Comparison of ENCODE assay signal across 19 mouse cellular contexts in genomic region chr15:83007346-83007920, GRCm38 (mm10). TPM values are rescaled to one million over a fixed set of nuclear protein-coding genes. Genes with fewer than 3 reads are reported as not detected.
A peak's percentile ranks its signal among the peaks of the same experiment; 100 is the strongest.
DNase-seq lines count a peak whose midpoint lies in the region; ATAC-seq and TF ChIP-seq lines count a peak whose summit lies in the region.
"Had no signal": no experiment of that assay in that cellular context is flagged by ENCODE, and none has a peak within 500 bp of the region (broad histone marks: within the 10 kb centered on the region; RNA-seq: fewer than 3 reads in every experiment).

No protein-coding gene starts in this region.

- peaks cover 19% of the 10 kb centered on the region; the same call in 1 of the 2 replicates for H3K27me3 ChIP-seq in kidney, embryonic 15.5 days
- H3K27me3 ChIP-seq in intestine, embryonic 16.5 days (replicated peaks; ENCODE audit: control insufficient read depth, insufficient read depth, low read length), result no peaks in the 10 kb centered on the region
- peaks cover 12% of the 10 kb centered on the region for H3K27me3 ChIP-seq in myocyte (ENCODE audit: control insufficient read depth, insufficient read depth, insufficient read length)
- peaks cover 44% of the 10 kb centered on the region for H3K27me3 ChIP-seq in heart, embryonic 10.5 days (ENCODE audit: insufficient read depth, poor library complexity, severe bottlenecking)

- no peak for DNase-seq in kidney, adult 18-20 months
- peak; percentile 56 for DNase-seq in ES-CJ7 (ENCODE audit: low read depth, low spot score)
- no peak for DNase-seq in heart, embryonic 10.5 days (ENCODE audit: low spot score)
- DNase-seq in layer of hippocampus, adult 9-10 months (ENCODE audit: low spot score), result no peak
- DNase-seq: adrenal gland, postnatal 25 days; cerebellum, adult 18-20 months; heart, postnatal 14 days; kidney, adult 11 months; kidney, postnatal 25 days; retina, postnatal 1 day; thymus, postnatal 36 days had no signal

- no peak overlapping the region for H3ac ChIP-seq in myocyte (ENCODE audit: control insufficient read depth, insufficient read length)

- H3K4me2 ChIP-seq in kidney, embryonic 15.5 days, result 0 out of 2 replicates have a peak overlapping the region, but pooled peaks have one; percentile 2
- H3K4me2 ChIP-seq in intestine, embryonic 16.5 days (ENCODE audit: low read depth, low read length), result no peak overlapping the region
- H3K4me2 ChIP-seq in myocyte (ENCODE audit: low read depth), result peak overlapping the region; percentile 14
- H3K4me2 ChIP-seq: heart, embryonic 12.5 days; hindbrain, embryonic 13.5 days; midbrain, embryonic 11.5 days had no signal

- ATAC-seq in kidney, embryonic 15.5 days (replicated peaks; ENCODE audit: low FRiP score), result no peak
- 0 out of 2 replicates have a peak, but pooled peaks have one; percentile 19 for ATAC-seq in intestine, embryonic 16.5 days
- ATAC-seq in erythroid progenitor cell, adult 5-6 weeks (replicated peaks; ENCODE audit: low FRiP score, poor library complexity, severe bottlenecking), result no peak
- ATAC-seq: forebrain, embryonic 16.5 days had no signal

- no peak overlapping the region for H3K27ac ChIP-seq in kidney, embryonic 15.5 days
- no peak overlapping the region for H3K27ac ChIP-seq in intestine, embryonic 16.5 days (ENCODE audit: low read length)
- no peak overlapping the region for H3K27ac ChIP-seq in heart, embryonic 10.5 days
- H3K27ac ChIP-seq: hindbrain, embryonic 13.5 days had no signal

- 32% methylated on average over 15 of the region's 15 CpGs for WGBS in kidney, embryonic 15.5 days
- 28% methylated on average over 15 of the region's 15 CpGs for WGBS in intestine, embryonic 16.5 days
- WGBS in heart, embryonic 10.5 days, result 49% methylated on average over 15 of the region's 15 CpGs

- H3K36me3 ChIP-seq in kidney, embryonic 15.5 days, result no peaks in the 10 kb centered on the region
- H3K36me3 ChIP-seq in intestine, embryonic 16.5 days (ENCODE audit: control insufficient read depth, insufficient read depth, low read length), result no peaks in the 10 kb centered on the region
- H3K36me3 ChIP-seq in myocyte (ENCODE audit: control insufficient read depth, insufficient read depth), result no peaks in the 10 kb centered on the region
- H3K36me3 ChIP-seq in heart, embryonic 10.5 days, result no peaks in the 10 kb centered on the region
- H3K36me3 ChIP-seq: heart, embryonic 12.5 days; hindbrain, embryonic 13.5 days had no signal

- no peak for TF ChIP-seq POLR2A in myocyte (IDR thresholded peaks at IDR 0.05; ENCODE audit: insufficient read length, low read depth)

- no peak overlapping the region for H3K9ac ChIP-seq in kidney, embryonic 15.5 days
- no peak overlapping the region for H3K9ac ChIP-seq in intestine, embryonic 16.5 days (ENCODE audit: low read depth, low read length)
- H3K9ac ChIP-seq: heart, embryonic 12.5 days; hindbrain, embryonic 13.5 days had no signal

- H3K4me3 ChIP-seq in kidney, embryonic 15.5 days (replicated peaks), result no peak overlapping the region
- no peak overlapping the region for H3K4me3 ChIP-seq in intestine, embryonic 16.5 days (ENCODE audit: low read length)
- no peak overlapping the region for H3K4me3 ChIP-seq in myocyte
- H3K4me3 ChIP-seq in heart, embryonic 10.5 days, result no peak overlapping the region
- H3K4me3 ChIP-seq: heart, embryonic 12.5 days; hindbrain, embryonic 13.5 days had no signal

- H3K9me3 ChIP-seq in kidney, embryonic 15.5 days (replicated peaks), result no peaks in the 10 kb centered on the region
- H3K9me3 ChIP-seq in intestine, embryonic 16.5 days (ENCODE audit: control insufficient read depth, low read length), result no peaks in the 10 kb centered on the region
- no peaks in the 10 kb centered on the region for H3K9me3 ChIP-seq in heart, embryonic 10.5 days
- H3K9me3 ChIP-seq: heart, embryonic 12.5 days; hindbrain, embryonic 13.5 days had no signal

- H3K79me2 ChIP-seq in myocyte (ENCODE audit: control insufficient read depth, insufficient read depth), result no peaks in the 10 kb centered on the region

- H3K4me1 ChIP-seq in kidney, embryonic 15.5 days, result peaks cover 53% of the 10 kb centered on the region
- H3K4me1 ChIP-seq in intestine, embryonic 16.5 days (ENCODE audit: control insufficient read depth, insufficient read depth, low read length), result peaks cover 22% of the 10 kb centered on the region
- peaks cover 27% of the 10 kb centered on the region for H3K4me1 ChIP-seq in heart, embryonic 10.5 days

TF ChIP-seq in myocyte, 11 proteins besides CTCF, POLR2A, EP300 and RAD21:
- no peak for TF ChIP-seq MYOG (IDR thresholded peaks at IDR 0.05; ENCODE audit: control insufficient read depth in 1 of 3, insufficient read depth in 1 of 3, insufficient read length in 2 of 3, low read depth in 2 of 3)
- no peak for TF ChIP-seq TCF12 (IDR thresholded peaks at IDR 0.05; ENCODE audit: insufficient read depth, poor library complexity, severe bottlenecking)
- no peak for TF ChIP-seq USF1 (IDR thresholded peaks at IDR 0.05; ENCODE audit: low read depth)
- no peak for TF ChIP-seq POLR2AphosphoS2 (IDR thresholded peaks at IDR 0.05; ENCODE audit: insufficient read length, low read depth)
- TF ChIP-seq MYOD1 (IDR thresholded peaks at IDR 0.05; ENCODE audit: control insufficient read depth in 1 of 3, insufficient read length in 2 of 3, low read depth in 2 of 3), result no peak
- TF ChIP-seq MAX (IDR thresholded peaks at IDR 0.05; ENCODE audit: low read depth), result no peak
- TF ChIP-seq TCF3 (IDR thresholded peaks at IDR 0.05; ENCODE audit: insufficient read length, low read depth), result no peak
- no peak for TF ChIP-seq CEBPB (IDR thresholded peaks at IDR 0.05; ENCODE audit: insufficient read depth, poor library complexity, severe bottlenecking)
- TF ChIP-seq E2F4 (IDR thresholded peaks at IDR 0.05; ENCODE audit: insufficient read depth), result no peak
- TF ChIP-seq SRF (IDR thresholded peaks at IDR 0.05; ENCODE audit: control insufficient read depth, insufficient read length, low read depth), result no peak
- TF ChIP-seq REST (IDR thresholded peaks at IDR 0.05; ENCODE audit: insufficient read depth, insufficient read length), result no peak

RNA-seq across cellular contexts. Expression of gene Tcf20, which starts 19.8 kb away (rescaled TPM):
- polyA plus RNA-seq in kidney, embryonic 15.5 days (2015; fragmentation: Nextera tagmentation; extraction: Ambion mirVana), result 8.4 and 9.3 TPM in 2 replicates
- polyA plus RNA-seq in intestine, embryonic 16.5 days (2015; fragmentation: Nextera tagmentation; extraction: Ambion mirVana), result 5.1 and 5.5 TPM in 2 replicates
- polyA plus RNA-seq in myocyte (2012; fragmentation: generic; extraction: Trizol), result 11.1 TPM
- polyA plus RNA-seq in heart, embryonic 10.5 days (2016; fragmentation: Nextera tagmentation; extraction: Ambion mirVana), result 4.0 and 6.0 TPM in 2 replicates
- total RNA-seq in erythroid progenitor cell, adult 5-6 weeks (2015; ENCODE audit: low replicate concordance), result 35.0 and 36.0 TPM in 2 replicates
- total RNA-seq in erythroid progenitor cell, adult 5-6 weeks (2017; ENCODE audit: low replicate concordance), result 51.7 and 55.5 TPM in 2 replicates

RNA-seq across cellular contexts. Expression of gene Nfam1, which starts 25.7 kb away (rescaled TPM):
- 2.9 and 3.0 TPM in 2 replicates for polyA plus RNA-seq in kidney, embryonic 15.5 days (2015; fragmentation: Nextera tagmentation; extraction: Ambion mirVana)
- 3.1 and 3.6 TPM in 2 replicates for polyA plus RNA-seq in intestine, embryonic 16.5 days (2015; fragmentation: Nextera tagmentation; extraction: Ambion mirVana)
- not detected for polyA plus RNA-seq in myocyte (2012; fragmentation: generic; extraction: Trizol)
- polyA plus RNA-seq in heart, embryonic 10.5 days (2016; fragmentation: Nextera tagmentation; extraction: Ambion mirVana), result 2.0 and 3.4 TPM in 2 replicates
- 14.4 and 17.2 TPM in 2 replicates for total RNA-seq in erythroid progenitor cell, adult 5-6 weeks (2015; ENCODE audit: low replicate concordance)
- 11.9 and 16.9 TPM in 2 replicates for total RNA-seq in erythroid progenitor cell, adult 5-6 weeks (2017; ENCODE audit: low replicate concordance)
